Mouse (Mus musculus) kidney, adult 11 months (tissue): ENCODE data around the gene Drd3.

Experiments
- DNase-seq: peaks from one replicate; pipeline ENCODE4 v3.0.0; 2022

The Drd3 gene

GRCm38 (mm10) chr16:43753751-43754150 is at the start of gene Drd3:
Gene Drd3 (plus strand): TSS chr16:43754026.
- no peak for DNase-seq

DNA sequence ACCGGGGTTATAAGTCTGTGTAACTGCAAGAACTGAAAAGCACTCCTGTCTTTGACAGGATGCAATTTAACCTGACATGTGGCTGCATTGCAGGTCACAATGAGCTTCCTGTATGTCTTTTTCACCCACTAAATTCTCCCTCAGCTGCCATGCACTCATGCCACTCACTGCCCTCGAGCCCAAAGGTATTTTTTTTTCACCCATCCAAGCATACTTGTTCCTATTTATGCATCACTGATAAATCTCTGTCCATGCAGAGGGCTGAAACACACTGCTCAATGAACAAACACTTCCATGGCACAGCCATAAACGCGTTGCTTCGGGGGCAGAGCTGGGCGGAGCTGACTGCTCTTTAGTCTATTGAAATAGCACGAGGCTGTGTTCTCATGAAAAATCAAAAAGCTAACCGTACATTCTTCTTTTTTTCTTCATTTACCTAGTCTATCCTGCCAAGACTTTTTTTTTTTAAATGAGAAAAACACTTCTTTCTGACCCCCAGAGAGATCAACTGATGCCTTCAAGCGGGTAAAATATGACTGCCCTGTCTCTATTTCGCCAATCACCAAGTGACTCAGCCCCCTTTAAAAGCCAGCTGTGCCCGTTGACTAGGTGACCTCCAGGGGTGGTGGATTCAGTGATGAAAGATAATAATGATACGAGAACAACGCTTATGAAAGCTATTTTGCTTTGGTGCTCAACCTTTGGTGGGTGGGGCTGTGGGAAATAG is 45.3 kb upstream of the Drd3 start:
- DNase-seq: no peak

DNA sequence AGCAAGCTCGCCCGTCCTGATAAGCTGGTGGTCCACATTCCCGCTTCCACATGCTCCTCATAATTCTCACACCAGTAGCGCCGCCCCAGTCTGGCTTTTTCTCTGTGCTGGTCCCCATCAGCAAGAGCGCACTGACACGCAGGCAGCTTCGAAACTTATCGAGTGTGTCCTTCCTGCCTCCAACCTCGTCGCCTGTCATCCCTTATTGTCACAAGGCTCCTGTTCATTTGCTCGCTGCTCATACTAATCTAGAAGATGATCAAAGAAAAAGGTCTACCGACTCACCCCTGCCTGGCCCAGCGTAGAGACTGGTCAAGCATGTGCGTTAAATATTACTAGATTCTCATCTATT is 44.8 kb upstream of the Drd3 start:
- DNase-seq: no peak

- DNase-seq: no peak
Observed at GRCm38 (mm10) chr16:43709432-43710133, 44.2 kb upstream of the Drd3 start.

DNA sequence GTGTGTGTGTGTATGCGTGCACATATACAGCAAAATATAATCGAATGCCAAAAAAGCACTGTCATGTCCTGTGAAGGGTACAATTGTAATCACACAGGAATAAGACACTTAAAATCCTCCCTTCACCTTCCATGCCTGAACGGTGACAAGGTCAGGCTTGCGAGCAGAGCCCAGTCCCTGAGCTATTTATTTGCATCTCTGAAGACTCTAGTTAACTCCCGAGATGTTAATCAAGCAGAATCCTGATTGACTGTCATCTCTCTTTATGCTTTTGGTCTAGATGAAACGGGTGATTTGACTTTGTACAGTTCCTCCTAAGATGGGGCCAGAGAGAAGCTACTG is 43.7 kb upstream of the Drd3 start:
- DNase-seq: no peak

DNA sequence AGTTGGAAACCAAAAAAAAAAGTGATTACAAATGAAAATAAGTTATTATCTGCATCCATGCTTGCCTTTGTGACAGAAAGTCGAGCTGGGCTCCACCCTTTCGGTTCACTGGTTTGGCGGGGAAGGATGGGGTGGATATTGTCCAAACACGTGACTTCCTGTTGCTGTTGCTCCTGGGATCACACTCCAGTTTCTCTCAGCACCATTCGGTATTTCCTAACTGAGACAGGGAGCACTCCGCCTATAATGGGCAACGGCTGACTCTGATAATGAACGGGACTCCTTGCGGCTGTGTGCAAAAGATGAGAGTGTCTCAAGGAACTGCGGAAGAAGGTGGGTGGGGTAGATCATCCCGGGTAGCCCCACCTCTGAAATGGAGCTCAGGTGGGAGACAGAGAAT is 43.2 kb upstream of the Drd3 start:
- no peak for DNase-seq

DNA sequence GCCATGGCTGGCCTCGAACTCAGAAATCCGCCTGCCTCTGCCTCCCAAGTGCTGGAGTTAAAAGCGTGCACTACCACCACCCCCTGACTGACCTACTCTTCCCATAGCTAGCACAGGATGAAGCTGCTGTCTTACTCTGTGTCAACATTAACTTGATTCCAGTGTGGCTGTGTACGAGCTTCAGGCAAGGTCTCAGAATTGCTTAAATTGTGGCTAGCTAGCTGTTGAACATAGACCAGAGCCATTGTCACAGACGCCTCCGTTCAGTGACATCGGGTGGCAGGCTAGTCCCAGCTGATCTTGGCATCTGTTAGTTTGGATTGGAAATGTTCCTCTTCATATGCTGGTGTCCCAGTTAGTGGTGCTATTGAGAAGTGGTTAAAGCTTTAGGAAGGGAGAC is 42.5 kb upstream of the Drd3 start:
- DNase-seq: no peak

DNA sequence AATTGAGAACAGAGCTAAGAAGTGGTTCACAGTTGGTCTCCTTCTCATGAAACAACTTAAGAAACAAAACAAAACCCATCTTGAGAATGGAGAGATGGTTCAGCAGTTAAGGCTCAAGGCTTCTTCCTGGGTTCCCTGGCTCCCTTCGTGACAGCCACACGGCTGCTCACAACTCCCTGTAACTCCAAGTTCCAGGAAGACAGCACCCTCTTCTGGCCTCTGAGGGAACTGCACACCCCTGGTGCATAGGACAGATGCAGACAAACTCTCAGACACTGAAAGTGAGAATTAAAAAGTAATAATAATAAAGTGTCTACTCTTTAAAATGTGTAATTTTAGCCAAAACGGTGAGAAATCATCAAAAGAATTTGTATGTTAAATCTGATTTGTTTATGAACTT is 29.4 kb upstream of the Drd3 start:
- DNase-seq: no peak

DNA sequence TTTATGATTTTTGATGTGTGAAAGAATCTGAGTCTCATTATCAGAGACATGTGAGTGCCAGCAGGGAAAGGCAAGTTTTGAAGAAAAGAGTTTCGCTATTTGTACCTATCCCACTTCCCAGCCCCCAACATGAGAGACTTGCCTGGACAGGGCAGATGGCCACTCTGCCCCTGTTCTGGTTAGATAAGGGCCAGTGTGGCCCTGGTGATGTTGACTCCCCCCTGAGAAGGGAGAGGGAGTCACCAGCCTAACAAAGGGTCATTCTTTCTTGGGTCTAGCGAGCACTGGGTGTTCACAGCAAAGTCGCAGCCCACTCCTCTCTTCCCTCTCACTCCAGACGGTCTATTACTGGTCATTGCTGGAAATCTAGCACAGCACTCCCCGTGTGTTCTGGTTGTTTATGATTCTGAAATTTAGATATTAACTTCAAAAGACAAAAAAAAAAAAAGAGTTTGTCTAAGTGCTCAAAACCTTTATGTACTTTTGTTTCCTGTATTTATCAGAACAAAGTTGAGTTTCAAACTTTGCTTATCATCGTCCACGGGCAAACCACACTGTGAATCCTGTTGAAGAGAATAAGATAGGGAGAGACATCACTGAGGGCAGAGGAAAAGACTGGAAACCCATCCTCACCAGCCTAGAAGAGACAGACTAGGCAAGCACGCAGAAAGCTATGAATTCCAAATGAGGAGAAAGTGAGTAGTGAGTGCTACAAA is 24.2 kb upstream of the Drd3 start:
- no peak for DNase-seq

DNA sequence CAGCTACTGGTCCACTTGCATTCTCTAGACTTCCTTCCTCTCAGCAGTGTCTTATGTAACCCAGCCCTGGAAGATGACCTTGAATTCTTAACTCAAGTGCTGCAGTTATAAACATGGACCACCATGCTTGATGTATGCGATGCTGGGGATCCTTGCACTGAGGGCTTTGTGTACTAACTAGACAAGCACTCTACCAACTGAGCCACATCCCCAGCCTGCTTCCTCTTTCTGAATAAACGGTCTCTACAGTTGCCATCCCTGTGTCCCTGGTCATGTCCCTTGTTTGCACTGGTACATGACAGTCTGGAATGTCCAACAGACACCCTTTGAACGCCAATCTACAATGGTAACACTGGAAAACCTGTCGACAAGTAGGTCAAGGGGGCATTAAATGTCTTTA is 23.5 kb upstream of the Drd3 start:
- no peak for DNase-seq

DNA sequence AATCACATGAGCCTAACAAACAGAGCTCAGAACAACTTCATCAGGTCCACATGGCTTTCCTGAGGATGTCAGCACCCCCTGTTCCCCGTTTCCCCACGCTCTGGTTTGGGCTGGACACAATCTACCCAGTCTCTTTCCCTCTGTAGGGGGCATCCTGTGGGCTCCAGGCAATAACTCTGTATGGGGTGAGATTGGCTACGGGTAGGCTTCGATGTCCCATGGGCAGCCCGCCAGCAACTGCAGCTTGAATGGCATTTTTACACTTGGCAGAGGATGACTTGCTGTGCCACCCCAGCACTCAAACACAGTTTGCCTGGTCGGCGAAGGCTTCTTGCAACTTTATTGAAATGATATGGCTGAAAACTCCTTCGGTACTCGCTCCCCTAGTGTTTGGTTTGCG is 21.3 kb upstream of the Drd3 start:
- DNase-seq: no peak

GRCm38 (mm10) chr16:43732900-43733299 is 20.9 kb upstream of the Drd3 start:
- DNase-seq: no peak

DNA sequence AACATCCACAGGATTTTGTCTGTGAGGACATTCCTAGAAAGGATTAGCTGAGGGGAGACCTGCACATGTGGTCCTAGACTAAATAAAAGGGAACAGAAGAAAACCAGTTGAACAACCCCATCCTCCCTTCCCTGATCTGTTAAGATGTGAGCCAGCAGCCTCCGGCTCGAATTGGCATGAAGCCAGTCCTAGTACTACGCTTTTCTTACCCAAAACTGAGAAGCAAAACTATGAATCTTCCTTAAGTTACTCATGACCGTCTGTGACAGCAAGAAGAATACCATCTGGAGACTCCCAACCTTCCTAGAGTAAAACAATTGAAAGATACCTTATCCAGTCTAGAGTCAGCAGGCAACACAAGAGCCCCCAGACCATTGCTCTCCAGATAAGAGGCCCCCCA is 15.9 kb upstream of the Drd3 start:
- no peak for DNase-seq

DNA sequence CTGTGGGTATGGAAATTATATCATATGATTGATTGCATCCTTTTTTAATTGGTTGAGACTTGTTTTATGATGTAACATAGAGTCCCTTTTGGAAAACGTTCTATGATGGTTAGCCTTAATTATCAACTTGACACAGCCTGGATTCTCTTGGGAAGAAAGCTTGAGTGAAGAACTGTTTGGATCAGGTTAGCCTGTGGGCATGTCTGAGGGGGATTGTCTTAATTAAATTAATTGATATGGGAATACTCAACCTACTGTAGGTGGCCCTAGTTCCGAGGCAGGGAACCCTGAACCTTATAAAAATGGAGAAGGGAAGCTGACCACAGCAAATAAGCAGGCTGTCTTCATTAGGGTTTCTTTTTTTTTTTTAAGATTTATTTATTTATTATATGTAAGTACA is 12.9 kb upstream of the Drd3 start:
- no peak for DNase-seq

DNA sequence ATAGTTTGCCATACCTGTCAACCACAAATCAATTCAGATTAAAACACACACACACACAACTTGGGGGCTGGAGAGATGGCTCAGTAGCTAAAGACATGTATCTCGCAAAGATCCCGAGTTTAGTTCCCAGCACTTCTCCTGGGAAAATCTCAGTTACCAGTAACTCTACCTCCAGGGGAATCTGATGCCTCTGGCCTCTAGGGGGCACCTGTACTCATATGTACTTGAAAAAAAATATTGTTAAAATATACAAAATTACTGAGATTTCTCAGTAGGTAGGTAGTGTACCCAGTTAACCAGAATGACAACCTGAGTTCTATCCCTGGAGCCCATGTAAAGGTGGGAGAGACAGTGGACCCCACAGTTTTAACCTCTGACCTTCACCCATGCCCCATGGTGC is 5.4 kb upstream of the Drd3 start:
- no peak for DNase-seq

- no peak for DNase-seq
Observed at GRCm38 (mm10) chr16:43752900-43753299, 926 bp upstream of the Drd3 start.

DNA sequence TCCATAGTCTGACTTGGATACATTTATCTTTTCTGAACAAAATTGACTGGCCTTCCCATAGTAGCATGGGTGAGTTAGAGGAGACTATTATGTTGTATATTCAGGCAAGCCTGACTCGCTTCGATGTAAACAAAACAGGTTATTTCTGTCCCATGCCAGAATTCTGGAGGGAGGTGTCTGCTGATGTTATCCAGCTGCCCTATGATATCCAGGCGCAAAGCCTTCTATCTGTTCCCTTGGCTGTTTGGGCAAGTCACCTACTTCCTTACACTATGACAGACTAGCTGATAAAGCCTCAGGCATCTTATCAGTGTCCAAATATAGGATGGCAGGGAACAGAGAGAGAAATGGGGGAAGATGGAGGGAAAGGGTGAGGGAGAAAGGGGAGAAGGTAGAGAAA is 18.5 kb downstream of the Drd3 start:
- DNase-seq: no peak

- no peak for DNase-seq
Observed at GRCm38 (mm10) chr16:43772766-43773165, 18.9 kb downstream of the Drd3 start.

GRCm38 (mm10) chr16:43773506-43773905 is 19.7 kb downstream of the Drd3 start:
- no peak for DNase-seq

DNA sequence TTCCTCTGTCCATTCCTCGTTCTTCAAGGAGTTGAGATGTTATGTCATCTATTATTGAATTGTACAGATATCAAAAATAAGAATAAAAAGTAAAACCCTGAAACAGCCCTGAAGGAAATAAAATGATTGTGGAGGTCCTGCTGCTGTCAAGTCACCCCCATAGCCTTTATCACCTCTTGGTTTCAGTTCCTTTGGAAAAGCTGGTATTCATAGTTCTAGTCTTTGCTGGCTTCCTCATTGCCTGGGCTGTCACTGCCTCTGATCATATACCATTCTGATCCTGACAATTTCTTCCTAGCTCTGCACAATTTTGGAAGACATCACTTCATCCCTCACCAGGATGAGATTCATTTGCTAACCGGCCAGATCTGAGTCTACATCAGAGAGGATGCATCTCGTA is 23.1 kb downstream of the Drd3 start:
- no peak for DNase-seq

DNA sequence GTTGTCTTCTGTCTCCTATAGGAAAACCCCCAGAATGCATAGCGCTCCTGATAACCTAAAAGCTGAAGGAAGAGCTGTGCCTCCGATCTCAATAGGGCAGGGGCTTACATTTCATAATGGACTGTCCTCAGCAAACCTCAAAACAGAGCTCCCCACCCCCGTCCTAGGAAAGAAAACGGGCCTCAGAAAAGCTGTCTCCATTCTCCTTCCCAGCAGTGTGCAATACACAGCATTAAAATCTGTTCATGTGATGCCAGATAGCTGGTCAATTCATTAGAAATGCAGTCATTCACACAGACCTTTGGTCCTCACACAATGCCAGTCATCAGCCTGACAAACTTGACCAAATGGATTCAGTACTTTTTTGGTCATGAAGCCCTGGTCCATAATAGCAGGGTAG is 45.7 kb downstream of the Drd3 start:
- no peak for DNase-seq

DNA sequence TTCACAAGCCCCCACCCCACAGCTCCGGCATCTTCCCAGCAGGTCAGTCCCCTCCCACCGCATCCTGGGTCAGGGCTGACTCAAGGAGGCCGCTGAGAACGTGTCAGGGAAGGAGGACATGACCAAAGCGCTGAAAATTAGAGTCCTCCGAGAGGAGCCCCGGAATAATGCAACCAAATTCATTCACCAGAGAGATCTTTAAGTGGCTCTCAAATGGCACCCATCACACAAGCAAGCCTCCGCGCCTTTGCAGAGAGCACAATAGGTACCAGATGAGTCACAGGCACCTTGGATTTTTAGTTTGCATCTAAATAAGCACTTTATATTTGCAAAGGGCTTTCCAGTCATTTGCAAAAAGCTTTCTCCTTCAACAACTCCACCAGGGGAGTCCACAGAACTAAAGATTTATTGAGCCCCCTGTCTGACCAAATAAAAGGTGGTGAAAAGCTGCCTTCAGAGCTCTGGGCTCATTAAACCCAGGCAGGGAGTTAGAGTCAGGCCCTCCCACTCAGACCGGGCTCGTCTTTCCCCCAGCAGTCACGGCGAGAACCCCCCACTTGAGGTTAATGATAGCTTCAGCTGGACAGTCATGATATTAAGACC is 46.4 kb downstream of the Drd3 start:
- no peak for DNase-seq

GRCm38 (mm10) chr16:43801137-43801536 is 47.3 kb downstream of the Drd3 start:
- no peak for DNase-seq

- peak; percentile 28 for DNase-seq
Observed at GRCm38 (mm10) chr16:43801791-43802307, 48.0 kb downstream of the Drd3 start.
